Mouse (Mus musculus) cerebellum, adult 2 months (tissue): Measurements from ENCODE around the gene Snapc3.

Experiments
- CTCF ChIP-seq: fragments of 200-500 bp; IDR thresholded peaks from 2 replicates; pipeline ENCODE4 v1.5.1; 2011; ENCODE audit warnings: low read depth, mild to moderate bottlenecking, control low read depth, low read length, moderate library complexity, borderline replicate concordance; ENCODE audit not compliant: insufficient read depth
- POLR2A ChIP-seq: fragments of 200-500 bp; IDR thresholded peaks from 2 replicates; pipeline ENCODE4 v1.6.1; 2011; ENCODE audit warnings: low read length, control low read depth, borderline replicate concordance; ENCODE audit not compliant: insufficient read depth

DNA sequence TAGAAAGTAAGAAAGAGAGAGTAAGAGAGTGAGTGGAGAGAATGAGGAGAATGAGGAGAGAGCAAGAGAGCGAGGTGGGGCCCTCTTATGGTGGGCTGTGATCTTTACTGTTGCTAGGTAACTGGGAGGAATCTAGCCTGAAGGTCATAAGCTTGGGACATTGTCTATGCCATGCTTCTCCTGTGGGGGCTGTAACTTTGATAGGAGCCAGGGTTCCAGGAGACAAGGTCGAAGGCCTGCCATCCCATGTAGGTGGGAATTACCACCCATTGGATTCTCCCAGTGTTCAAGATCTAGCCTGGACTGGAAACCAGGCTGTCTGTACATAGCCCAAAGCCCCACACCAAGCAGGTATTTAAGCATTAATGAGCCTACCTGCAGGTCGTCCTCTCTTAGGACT lies 50.7 kb downstream of the Snapc3 start:
- TF ChIP-seq CTCF (no peak), POLR2A (no peak)
